Mouse (Mus musculus): ENCODE measurements around the gene Plcg2. TPM values are rescaled to one million over a fixed set of nuclear protein-coding genes. Genes with fewer than 3 reads are reported as not detected.

Plcg2 gene
- total RNA-seq, 4 experiments from 2014 or later: 0.51 to 0.74 (median 0.67) TPM

DNA sequence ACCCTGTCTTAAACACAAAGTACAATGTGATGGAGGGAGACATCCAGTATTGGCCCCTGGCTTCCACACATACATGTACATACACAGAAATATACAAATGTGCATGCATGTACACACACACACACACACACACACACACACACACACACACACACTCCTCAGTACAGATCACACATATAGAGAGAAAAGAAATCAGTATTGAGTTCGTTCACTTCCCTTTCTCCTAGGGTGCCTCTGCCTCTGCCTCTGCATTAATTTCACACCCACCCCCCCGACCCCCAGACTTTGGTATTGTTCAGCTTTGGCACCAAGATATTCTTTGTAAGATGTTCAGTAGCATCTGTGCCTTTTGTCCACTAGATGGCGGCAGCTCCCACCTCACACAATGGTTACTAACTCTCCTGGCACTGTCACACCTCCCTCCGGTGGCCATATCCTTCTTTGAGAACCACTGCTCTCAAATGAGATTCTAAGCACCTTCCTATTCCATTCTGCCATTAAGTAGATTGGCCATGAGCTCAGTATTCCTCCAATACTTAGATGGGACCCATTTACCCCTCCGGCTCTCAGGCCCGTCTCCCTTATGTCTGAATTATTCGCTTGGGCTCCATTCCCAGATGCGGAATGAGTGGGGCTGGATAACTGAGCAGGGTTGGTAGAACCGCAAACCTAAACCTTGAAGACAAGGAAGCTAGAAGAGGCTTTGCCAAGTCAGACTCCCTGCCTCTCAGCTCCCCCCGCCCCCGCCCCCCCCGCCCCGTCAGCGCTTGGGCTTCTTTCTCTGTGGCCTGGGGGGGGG is 128.1 kb downstream of the Plcg2 start:
- DNase-seq (ENCODE audit: low spot score in 2 of 2): no peak

DNA sequence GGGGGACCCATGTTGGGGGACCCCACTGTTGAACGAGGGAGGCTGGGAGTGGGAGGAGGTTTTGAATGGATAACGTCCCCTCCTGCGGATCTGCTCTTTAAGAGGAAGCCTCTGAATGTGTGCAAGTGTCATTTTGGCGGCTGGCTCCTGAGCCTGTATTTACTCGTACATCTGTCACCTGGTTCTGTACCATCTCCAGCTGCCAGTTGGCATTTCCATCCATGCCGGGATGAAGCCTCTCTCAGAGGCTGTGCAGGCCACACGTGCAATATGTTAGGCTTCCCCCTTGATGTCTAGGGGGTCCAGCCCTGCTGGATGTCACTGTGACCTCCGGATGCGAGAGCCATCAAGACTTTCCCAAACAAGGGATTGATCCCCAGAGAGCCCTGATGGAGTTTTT is 129.0 kb downstream of the Plcg2 start:
- no peak for DNase-seq (ENCODE audit: low spot score in 2 of 2)

DNA sequence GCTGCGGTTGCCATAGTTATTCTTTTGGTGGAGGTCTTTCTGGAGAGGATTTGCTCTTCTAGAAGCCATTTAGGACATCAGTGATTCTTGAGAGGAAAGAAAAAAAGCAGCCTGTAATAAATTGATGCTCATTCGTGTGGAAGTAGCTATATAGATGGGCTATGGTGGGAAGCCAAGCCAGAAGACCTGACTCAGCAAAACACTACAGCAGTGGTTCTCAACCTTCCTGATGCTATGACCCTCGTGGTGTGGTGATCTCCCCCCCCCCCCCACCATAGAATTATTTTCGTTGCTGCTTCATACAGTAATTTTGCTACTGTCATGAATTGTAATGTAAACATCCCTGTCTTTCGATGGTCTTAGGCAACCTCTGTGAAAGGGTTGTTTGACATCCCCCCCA is 134.4 kb downstream of the Plcg2 start:
- DNase-seq (ENCODE audit: low spot score in 2 of 2): no peak

DNA sequence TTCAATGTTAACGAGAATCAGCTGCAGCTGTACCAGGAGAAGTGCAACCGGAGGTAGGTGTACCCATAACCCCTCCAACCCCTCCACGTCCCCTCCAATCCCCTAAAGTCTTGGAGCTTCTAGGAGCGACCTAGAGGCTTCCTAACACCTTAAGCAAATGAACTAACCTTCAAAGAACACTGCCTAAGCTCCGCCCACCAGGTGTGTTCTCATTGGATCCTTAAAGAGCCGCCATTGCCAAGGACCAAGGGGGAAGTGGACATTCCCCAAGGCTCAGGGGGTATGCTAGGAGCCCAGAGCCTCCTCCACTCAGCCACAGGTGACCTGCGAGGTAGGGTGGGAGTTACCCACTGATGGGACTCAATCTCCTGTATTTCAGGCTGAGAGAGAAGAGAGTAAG is 136.3 kb downstream of the Plcg2 start:
- no peak for DNase-seq (ENCODE audit: low spot score in 2 of 2)

DNA sequence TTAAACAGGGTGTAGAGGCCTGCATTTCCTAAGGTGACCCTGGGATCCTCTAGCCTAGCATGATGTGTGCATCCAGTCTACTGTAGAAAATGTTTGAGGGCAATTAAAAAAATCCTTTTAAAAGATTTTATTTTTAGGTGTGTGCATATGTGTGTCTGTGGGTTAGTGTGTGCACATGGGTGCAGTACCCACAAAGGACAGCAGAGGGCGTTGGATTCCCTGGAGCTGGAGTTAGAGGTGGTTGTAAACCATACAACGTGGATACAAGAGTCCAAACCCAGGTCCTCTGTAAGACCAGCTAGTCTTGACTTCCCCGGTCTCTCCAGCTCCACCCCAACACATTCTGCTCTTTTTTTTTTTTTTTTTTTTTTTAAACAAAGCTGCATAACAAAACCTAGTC is 139.4 kb downstream of the Plcg2 start:
- no peak for DNase-seq (ENCODE audit: low spot score in 2 of 2)

DNA sequence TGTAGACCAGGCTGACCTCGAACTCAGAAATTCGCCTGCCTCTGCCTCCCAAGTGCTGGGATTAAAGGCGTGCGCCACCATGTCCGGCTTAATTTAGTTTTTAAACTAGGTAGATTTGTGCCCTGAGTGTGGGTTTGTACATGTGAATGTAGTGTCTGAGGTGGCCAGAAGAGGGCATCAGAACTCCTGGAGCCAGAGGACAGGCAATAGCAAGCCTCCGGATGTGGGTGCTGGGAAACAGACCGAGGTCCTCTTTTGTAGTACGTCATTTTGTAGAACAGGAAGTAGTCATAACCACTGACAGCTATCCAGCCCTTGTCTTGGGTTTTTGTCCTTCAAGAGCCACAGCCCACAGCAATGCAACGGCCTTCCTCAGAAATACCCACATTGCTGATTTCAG is 141.5 kb downstream of the Plcg2 start:
- DNase-seq (ENCODE audit: low spot score in 2 of 2): no peak

DNA sequence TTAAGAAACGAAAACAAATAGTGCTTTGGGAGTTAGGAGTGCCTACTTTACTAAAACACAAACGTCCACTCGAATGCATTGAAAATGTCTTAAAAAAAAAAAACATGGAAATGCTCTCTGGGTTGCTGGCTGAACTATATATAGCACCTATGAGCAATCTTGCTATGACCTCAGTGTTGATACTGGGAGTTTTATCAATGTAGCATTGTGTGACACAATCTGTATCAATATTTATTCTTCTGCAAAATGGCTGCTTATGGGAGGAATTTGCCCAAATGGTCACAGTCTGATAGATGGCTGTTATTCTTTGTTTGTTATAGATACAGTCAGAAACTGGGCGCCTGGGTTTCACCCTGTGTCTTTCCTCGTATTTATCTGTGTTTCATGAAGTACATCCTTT is 147.4 kb downstream of the Plcg2 start:
- DNase-seq (ENCODE audit: low spot score in 2 of 2): no peak

DNA sequence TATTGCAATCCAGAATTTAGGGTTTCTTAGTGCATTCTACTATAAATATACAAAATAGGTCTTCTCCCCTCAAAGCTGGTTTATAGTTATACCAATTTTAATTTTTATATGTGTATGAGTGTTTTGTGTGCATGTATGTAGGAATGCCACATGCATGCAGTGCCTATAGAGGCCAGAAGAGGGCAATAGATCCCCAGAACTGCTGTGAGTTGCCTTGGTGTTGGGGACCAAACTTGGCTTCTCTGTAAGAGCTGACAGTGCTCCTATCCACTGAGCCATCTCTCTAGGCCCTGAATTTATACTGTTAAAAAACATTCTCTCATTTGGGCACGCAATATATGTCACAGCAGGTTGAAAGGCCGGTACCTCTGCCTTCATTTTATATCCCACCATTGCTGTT is 147.9 kb downstream of the Plcg2 start:
- no peak for DNase-seq (ENCODE audit: low spot score in 2 of 2)

DNA sequence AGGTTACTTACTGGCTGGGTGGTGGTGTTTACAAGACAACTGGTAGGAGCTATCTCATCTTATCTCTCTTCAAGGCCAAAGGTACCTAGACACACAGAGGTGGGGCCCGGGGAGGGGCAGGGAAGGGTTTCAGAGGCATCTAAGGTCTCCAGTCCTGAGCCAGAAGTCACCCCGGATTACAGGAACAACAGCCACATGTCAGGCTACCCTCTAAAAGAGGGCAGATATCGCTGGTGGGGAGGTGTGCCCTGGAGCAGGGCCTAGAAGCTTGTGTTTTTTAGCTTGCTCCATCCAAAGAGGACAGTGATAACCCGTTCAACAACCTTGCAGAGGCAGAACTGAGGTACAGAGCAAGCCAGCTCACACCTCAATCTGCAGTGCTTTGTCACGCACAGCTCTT is 148.3 kb downstream of the Plcg2 start:
- DNase-seq (ENCODE audit: low spot score in 2 of 2): no peak

DNA sequence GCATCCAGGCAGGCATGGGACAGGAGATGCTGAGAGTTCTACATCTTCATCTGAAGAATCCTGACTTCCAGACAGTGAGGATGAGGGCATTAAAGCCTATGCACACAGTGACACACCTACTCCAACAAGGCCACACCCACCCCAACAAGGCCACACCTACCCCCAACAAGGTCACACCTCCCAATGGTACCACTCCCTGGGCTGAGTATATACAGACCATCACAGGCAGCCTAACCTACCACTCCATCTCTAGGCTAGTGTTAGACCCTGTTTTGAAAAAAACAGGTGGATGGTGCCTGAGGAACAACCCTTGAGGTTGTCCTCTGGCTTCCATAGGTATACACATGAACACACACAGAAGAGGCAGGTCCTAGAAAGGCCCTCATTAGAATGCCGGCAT is 154.2 kb downstream of the Plcg2 start:
- DNase-seq (ENCODE audit: low spot score in 2 of 2): no peak

DNA sequence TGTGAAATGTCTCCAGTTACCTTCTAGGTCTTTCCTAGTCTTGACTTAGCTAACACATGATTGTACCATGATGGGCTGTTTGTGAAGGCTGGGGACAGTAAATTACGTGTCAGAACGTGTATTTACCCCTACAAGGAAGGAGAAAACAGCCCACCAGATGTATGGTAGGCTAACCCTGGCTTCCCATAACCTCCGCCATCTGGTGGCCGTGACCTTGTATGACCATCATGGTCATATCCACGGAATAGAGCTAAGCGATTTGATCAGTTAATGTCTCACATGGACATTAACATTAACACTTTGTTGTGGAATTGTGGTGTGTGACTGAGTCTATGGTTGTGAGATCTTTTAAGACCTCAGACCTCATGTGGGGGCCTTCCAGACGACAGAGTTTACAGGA is 160.9 kb downstream of the Plcg2 start:
- no peak for DNase-seq (ENCODE audit: low spot score in 2 of 2)

DNA sequence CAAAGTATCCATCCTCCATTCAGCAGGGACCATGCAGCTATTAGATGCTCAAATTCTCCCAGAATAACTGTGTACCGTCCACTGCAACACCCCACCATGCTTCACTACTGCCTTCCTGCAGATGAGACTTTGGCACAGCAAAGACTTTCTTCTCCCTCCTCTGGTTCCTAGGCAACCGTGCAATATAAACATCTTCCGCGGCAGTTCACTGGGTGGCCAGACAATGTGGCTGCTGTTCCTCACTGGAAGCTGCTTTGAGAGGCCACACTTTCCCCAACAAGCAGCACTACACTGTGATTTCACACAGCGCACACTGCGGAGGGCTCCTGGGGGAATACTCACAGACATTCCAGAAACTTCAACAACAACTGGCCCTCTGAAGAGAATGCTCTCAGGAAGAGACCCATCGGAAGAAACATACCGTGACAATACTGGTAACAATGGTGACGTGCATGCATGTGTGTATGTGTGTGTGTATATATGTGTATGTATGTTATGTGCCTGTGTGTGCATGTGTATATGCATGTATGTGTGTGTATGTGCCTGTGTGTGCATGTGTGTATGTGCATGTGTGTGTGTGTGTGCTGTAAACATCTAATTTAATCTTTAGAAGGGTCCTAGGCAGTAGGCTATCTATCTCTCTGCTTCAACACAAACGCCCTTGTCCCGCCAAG is 162.4 kb downstream of the Plcg2 start:
- DNase-seq (ENCODE audit: low spot score in 2 of 2): no peak

DNA sequence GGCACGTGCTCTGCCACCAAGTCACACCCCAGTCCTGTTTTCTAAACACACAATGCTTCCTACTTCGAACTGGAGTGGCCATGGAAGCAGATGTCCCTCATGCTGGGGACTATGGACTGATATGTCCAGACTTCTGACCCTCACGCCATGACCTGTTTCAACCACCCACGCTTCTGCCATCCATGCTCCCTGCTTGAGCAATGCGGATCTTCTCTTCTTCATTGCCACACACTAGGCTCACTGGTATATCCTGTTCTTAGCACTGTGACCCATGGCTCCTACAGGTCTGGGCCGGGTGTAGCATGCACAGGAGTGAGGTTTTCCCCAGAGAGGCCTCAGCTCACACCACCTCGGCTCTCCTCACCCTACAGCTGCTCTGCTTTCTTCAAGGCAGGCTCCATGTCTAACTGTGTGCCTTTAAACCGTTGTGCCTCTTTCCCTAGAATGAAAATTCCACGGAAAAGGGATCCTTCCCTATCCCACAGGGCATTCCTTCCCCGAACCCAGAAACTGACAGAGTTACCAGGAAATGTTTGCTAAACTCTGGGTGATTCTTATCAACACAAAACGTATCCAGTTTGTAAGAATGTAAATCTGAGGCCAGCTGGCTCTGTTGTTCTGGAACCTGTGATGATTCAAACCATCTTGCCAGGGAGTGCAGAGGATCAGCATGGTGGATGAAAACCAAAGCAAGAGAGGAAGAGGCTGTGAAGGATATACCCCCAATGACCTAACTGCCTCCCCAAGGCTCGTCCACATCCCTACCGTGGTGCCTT is 169.4 kb downstream of the Plcg2 start:
- no peak for DNase-seq (ENCODE audit: low spot score in 2 of 2)

DNA sequence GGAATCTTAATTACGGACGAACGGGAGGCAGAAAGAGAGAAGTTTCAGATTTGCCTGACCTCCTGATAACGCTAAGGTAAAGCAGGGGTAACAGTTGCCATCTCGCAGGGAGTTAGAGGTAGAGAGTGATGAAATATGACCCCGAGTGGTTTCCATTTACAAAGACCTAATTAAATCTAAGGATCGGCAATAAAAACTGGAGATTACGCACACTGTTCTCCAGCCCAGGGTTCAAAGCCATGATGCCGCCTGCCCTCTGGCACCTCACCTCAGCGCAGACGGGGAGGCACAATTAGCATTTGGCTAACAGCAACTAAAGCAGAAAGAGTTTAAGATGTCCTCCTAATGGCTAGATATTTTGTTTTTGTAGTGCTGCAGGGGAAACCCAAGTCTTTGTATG is 172.4 kb downstream of the Plcg2 start:
- no peak for DNase-seq (ENCODE audit: low spot score in 2 of 2)

DNA sequence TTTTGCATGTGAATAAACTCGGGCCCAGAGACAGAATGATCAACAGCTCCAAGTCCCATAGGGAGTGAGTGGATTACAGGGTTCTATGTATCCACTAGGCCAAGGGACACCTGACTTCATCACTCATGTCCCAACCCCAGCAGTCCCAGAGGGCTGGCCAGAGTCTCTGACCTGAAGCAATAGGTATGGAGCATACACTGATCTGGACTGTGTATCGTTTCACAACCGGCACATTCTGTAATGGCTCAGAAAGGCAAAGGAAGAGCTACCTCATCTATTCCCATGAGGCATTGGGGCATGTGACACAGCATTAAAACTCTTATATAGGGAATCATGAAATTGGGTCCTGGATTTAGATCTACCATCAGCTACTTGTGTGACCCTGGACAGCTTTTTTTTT is 174.5 kb downstream of the Plcg2 start:
- DNase-seq (ENCODE audit: low spot score in 2 of 2): no peak

DNA sequence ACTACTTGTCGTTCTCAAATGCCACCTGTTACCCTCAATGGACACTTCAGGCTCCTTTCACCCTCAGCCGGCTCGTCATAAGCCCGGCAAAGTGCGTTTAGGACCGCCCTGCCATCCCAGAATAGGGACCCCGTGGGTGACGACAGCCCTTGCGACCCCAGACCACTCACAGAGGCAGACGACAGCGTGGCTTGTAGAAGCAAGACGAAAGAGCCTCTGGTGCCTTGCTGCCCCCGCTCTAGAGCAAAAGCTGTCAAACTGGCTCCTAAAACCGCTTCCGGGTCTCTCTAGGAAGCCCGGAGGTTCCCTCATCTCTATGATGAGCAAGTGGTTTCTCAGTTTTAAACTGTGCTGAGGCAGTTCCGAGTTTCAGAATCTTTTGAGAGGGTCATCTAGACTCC is 175.3 kb downstream of the Plcg2 start, which contains the start of gene Sdr42e1:
TSS of gene Sdr42e1 (minus strand) at position 260 of the 401 bp plus-strand sequence.
- peak in 1 of 2 experiments; percentile 4 for DNase-seq (ENCODE audit: low spot score in 2 of 2)

DNA sequence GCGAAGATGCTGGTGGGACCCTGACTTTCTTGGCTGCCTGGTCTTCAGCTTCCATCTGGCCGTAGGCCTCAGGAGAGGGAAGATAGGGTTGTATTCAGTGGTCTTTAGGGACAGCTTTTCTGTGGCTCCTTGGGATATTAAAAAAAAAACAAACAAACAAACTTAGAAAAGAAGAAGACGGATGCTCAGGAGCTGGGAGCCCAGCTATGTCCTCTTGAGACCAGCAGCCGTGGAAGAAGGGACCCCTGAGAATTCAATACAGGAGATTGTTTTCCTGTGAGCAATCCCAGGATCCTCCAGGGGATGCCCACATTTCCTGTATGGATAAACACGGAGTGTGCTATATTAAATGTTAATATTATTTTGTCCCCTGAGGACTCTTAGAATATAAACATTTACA is 177.1 kb downstream of the Plcg2 start:
- DNase-seq (ENCODE audit: low spot score in 2 of 2): no peak

DNA sequence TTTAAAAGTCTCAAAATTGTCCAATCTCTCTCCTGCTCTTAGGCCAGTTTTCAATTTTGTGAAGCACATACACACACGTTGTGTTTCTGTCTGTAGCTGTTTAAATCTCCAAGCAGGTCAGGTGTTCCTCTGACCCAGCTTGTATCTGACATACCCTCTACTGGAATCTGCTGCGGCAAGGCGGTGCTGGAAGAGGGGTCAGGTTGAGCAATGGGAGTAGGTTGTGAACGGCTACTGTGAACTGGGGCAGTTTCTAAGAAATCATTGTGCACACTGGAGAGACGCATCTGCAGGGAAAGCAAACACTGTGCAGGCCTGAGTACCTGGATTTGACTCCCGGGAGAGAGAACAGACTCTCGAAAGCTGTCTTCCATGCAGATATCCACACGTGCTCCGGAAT is 178.4 kb downstream of the Plcg2 start:
- DNase-seq (ENCODE audit: low spot score in 2 of 2): no peak

DNA sequence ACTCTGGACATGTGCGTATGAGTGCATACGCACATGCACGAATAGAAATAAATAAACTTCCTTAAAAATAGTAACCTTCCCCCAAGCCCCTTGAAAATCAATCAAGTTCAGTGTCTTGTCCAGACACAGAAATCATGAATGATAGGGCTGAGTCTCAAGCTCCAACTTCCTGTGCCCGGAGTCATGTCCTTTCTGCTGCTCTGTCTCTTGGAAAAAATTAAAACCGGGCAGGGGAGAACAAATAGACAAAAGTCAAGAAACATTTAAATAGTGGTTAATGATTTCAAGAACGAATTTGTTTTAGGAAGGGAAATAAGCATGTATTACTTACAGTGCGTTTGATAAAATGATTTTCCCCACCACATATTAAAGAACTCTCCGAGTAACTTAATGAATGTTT is 178.9 kb downstream of the Plcg2 start:
- no peak for DNase-seq (ENCODE audit: low spot score in 2 of 2)

DNA sequence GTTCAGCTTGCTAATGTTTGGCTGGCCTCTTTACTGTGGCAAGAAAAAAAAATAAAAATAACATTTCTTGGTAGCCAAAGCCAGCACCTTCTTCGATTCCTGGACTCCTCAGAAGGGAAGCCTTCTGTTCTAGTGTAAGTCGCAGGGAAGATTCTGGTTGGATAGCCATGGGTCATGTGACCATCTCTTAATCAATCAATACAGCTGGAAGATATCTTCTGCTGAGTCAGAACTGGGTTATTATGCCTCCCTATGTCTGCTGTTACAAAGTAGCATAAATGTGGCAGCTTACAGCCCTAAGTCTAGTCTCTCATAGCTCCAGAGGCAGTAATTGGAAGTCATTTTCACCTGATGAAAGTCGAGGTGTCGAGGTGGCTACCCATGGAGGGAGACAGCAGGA is 180.6 kb downstream of the Plcg2 start:
- no peak for DNase-seq (ENCODE audit: low spot score in 2 of 2)

DNA sequence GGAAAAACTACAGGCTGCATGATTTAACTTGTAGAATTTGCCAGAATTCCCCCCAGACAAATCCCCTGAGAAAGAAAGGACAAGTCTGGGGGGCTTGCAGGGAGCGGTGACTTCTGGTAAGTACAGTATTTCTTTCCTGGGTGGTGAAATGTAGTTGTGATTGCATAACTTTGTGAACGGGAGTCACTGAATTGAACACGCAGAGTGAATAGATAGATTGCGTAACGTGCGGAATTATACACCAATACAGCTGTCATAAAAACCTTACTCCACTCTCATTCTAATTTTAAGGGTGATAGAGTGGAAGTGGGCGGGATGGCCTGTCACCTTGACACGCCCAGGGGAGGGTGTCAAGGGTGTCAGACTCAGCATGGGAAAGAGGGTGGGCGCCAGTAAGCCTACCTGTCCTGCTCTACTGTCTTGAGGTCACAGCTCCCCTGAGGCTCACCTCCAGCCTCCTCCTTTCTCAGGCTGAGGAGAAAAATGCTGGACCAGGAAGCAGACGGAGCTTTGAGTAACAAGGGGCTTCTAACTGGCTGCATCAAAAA is 185.9 kb downstream of the Plcg2 start:
- DNase-seq (ENCODE audit: low spot score in 2 of 2): no peak

DNA sequence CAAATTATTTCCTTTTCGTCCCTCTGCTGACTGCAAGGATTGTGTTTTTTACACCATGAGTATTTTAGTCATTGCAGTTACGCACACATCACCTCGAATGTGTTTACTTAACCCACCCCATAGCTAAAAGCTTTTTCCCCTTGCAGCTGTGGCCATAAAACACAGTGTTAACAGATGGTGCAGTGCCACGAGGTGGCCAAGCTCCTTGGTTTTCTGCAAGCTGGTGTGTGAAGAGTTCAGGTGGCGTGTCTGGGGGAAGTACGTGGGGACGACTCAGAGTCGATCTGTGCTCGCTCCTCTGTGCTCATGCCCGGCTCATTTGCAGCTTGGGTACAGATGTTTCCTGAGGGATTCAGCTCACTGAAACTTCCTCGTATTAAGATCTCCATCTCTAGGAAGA is 186.4 kb downstream of the Plcg2 start:
- no peak for DNase-seq (ENCODE audit: low spot score in 2 of 2)

All from gastrocnemius, adult 8-10 months (tissue).